Mouse (Mus musculus): ENCODE results near the gene Slc25a51.

GRCm38 (mm10) chr4:45371261-45371660, 37.3 kb downstream of the Slc25a51 start:
- no peak for TF ChIP-seq CTCF (IDR thresholded peaks at IDR 0.05; ENCODE audit: borderline replicate concordance, control insufficient read depth, extremely low read depth, insufficient read depth, low read length, poor library complexity)
- no peak for TF ChIP-seq POLR2A (IDR thresholded peaks at IDR 0.05; ENCODE audit: control insufficient read depth, extremely low read depth, insufficient read depth, low read length, poor library complexity)
